Mouse (Mus musculus) spleen, adult 2 months (tissue): ENCODE results near the gene Maneal.

Experiments used
- CTCF ChIP-seq: fragments of 200-500 bp; IDR thresholded peaks from 2 replicates; pipeline ENCODE4 v1.5.1; 2011; ENCODE audit warnings: mild to moderate bottlenecking, inconsistent platforms; ENCODE audit not compliant: insufficient read depth, insufficient read length, insufficient replicate concordance; ENCODE audit errors: extremely low read depth
- POLR2A ChIP-seq: fragments of 200-500 bp; IDR thresholded peaks from 2 replicates; pipeline ENCODE4 v1.6.1; 2011; ENCODE audit warnings: low read depth, low read length, inconsistent platforms

- TF ChIP-seq POLR2A: no peak
- TF ChIP-seq CTCF: no peak
These were observed 37.0 kb downstream of the Maneal start for GRCm38 (mm10) chr4:124824967-124825366.
